Comparison of ENCODE assay signal across 21 mouse cellular contexts in the genomic region with DNA sequence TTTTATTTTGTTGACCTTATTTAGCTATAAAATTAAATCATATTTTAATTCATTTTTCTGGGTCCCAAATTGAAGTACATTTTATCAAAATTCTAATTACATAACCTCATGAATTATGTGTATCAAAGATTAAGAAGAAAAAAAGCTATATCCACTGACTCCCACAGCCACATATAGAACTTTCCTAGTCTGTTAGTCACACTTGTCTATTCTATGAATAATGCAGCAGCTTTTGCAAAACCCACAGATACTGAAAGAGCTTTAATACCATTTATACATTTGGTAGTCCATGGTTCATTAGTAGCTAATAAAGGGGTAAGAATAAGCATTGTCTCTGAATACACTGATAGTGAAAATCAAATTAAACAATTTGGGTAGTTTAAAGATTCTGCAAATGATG.
"Had no signal": no experiment of that assay in that cellular context is flagged by ENCODE, and none has a peak within 500 bp of the region (broad histone marks: within the 10 kb centered on the region; RNA-seq: fewer than 3 reads in every experiment).

No protein-coding gene starts in this region.

- ATAC-seq: forebrain, embryonic 13.5 days; forebrain, embryonic 14.5 days; forebrain, embryonic 15.5 days; forebrain, embryonic 16.5 days; forebrain, postnatal 0 days had no signal

- DNase-seq: cerebellum, adult 8-10 months; cerebellum, adult 9-10 months; cerebellum, adult 9-11 months; cerebellum, postnatal 10 days; cerebellum, postnatal 14 days; cerebellum, postnatal 25 days; cerebellum, postnatal 36 days; embryo, embryonic 11 days; forebrain, postnatal 0 days; gastrocnemius, adult 2 months; gastrocnemius, postnatal 10 days; gastrocnemius, postnatal 14 days; gastrocnemius, postnatal 25 days; gastrocnemius, postnatal 36 days; heart, adult 11 months; heart, adult 18-20 months; heart, adult 2 months had no signal
